Mouse (Mus musculus) liver, postnatal 0 days (tissue): ENCODE measurements around the gene Nr6a1.

Experiments
- CTCF ChIP-seq: sonication (generic); IDR thresholded peaks from 2 replicates; pipeline ENCODE4 v1.5.1; 2016; ENCODE audit warnings: antibody characterized with exemption, low read depth
- EP300 ChIP-seq: IDR thresholded peaks from 2 replicates; pipeline ENCODE4 v1.6.1; 2016; ENCODE audit warnings: antibody characterized with exemption, low read depth, mild to moderate bottlenecking

GRCm38 (mm10) chr2:38797087-38797624 lies 130.3 kb downstream of the Nr6a1 start:
- TF ChIP-seq CTCF (peak; percentile 95), EP300 (no peak)
